Mouse (Mus musculus): ENCODE data around the gene Tmem259. TPM values are rescaled to one million over a fixed set of nuclear protein-coding genes. Genes with fewer than 3 reads are reported as not detected.
A peak's percentile ranks its signal among the peaks of the same experiment; 100 is the strongest.

Gene Tmem259
- polyA plus RNA-seq, 1 experiment from 2014 or later: 16.1 TPM

GRCm38 (mm10) chr10:79996272-79997033 lies 12.3 kb upstream of the Tmem259 start, which contains the start of gene Abca7:
Gene Abca7, plus strand, starts transcription at chr10:79996494.
- H3K9me3 ChIP-seq (ENCODE audit: control insufficient read depth, low read length): no peaks in the 10 kb centered on the region
- peak within 1 kb of the TSS; percentile 35 for H3K9ac ChIP-seq (ENCODE audit: low read depth, low read length)
- peaks cover 8% of the 10 kb centered on the region for H3K27me3 ChIP-seq (ENCODE audit: control insufficient read depth, insufficient read depth, low read length)
- H3K4me1 ChIP-seq (replicated peaks; ENCODE audit: control insufficient read depth, insufficient read depth, low read length): peaks cover 2% of the 10 kb centered on the region
- peak; percentile 84 for ATAC-seq (ENCODE audit: low FRiP score)
- H3K4me2 ChIP-seq (replicated peaks; ENCODE audit: low read depth, low read length): peak within 1 kb of the TSS; percentile 66
- peak; percentile 99 for DNase-seq (ENCODE audit: low spot score)
- H3K4me3 ChIP-seq (ENCODE audit: low read depth, low read length): peak within 1 kb of the TSS; percentile 46
- no peaks in the 10 kb centered on the region for H3K36me3 ChIP-seq (ENCODE audit: control insufficient read depth, insufficient read depth, low read length)
- WGBS: under 1% methylated on average over 34 of the region's 34 CpGs
- H3K27ac ChIP-seq (ENCODE audit: low read depth, low read length): peak within 1 kb of the TSS; percentile 61

GRCm38 (mm10) chr10:79995636-79996035 lies 11.5 kb upstream of the Tmem259 start:
- peaks cover 2% of the 10 kb centered on the region for H3K4me1 ChIP-seq (replicated peaks; ENCODE audit: control insufficient read depth, insufficient read depth, low read length)
- peaks cover 7% of the 10 kb centered on the region for H3K27me3 ChIP-seq (ENCODE audit: control insufficient read depth, insufficient read depth, low read length)
- ATAC-seq (ENCODE audit: low FRiP score): 0 out of 2 replicates have a peak, but pooled peaks have one; percentile 0
- H3K36me3 ChIP-seq (ENCODE audit: control insufficient read depth, insufficient read depth, low read length): no peaks in the 10 kb centered on the region
- DNase-seq (ENCODE audit: low spot score): no peak
- no peak overlapping the region for H3K4me3 ChIP-seq (ENCODE audit: low read depth, low read length)
- 92% methylated on average over 1 of the region's 1 CpGs for WGBS
- H3K9me3 ChIP-seq (ENCODE audit: control insufficient read depth, low read length): no peaks in the 10 kb centered on the region
- no peak overlapping the region for H3K4me2 ChIP-seq (replicated peaks; ENCODE audit: low read depth, low read length)
- no peak overlapping the region for H3K27ac ChIP-seq (ENCODE audit: low read depth, low read length)
- H3K9ac ChIP-seq (ENCODE audit: low read depth, low read length): no peak overlapping the region

DNA sequence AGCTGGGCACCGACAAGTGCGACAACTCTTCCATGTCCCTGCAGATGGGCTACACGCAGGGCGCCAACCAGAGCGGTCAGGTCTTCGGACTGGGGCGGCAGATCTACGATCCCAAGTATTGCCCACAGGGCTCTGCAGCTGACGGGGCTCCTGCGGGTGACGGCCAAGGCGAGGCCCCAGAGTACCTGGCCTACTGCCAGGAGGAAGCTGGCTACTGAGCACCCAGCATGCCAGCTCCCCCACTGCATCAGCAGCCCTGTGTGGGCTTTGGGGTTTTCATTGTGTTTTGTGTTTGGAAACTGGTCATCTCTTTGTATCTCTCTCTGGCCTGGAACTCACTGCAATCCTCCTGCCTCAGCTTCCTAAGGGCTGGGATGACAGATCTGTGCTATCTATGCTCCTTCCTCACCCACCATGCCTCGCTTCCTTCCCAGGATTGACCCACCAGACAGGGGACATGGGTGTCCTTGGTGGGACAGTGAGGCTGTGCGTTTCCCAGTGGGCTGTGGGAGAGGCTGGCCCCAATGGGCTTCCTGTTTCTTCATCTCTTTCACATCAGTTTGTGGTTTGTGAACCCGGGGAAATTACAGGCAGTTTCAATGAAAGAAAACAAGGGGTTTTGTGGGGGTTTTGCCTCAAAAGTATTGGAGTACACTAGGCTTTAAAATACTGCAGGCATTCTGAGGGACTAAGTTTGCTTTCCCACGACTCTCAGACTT lies 10.4 kb upstream of the Tmem259 start:
- H3K27me3 ChIP-seq (ENCODE audit: control insufficient read depth, insufficient read depth, low read length): peaks cover 9% of the 10 kb centered on the region
- H3K27ac ChIP-seq (ENCODE audit: low read depth, low read length): no peak overlapping the region
- no peak overlapping the region for H3K4me3 ChIP-seq (ENCODE audit: low read depth, low read length)
- no peak for DNase-seq (ENCODE audit: low spot score)
- no peak overlapping the region for H3K9ac ChIP-seq (ENCODE audit: low read depth, low read length)
- no peaks in the 10 kb centered on the region for H3K36me3 ChIP-seq (ENCODE audit: control insufficient read depth, insufficient read depth, low read length)
- 95% methylated on average over 16 of the region's 16 CpGs for WGBS
- H3K4me1 ChIP-seq (replicated peaks; ENCODE audit: control insufficient read depth, insufficient read depth, low read length): peaks cover 2% of the 10 kb centered on the region
- no peak overlapping the region for H3K4me2 ChIP-seq (replicated peaks; ENCODE audit: low read depth, low read length)
- no peaks in the 10 kb centered on the region for H3K9me3 ChIP-seq (ENCODE audit: control insufficient read depth, low read length)
- no peak for ATAC-seq (ENCODE audit: low FRiP score)

- Histone ChIP-seq H3K27me3 (ENCODE audit: control insufficient read depth, insufficient read depth, low read length) (peaks cover 36% of the 10 kb centered on the region), H3K9me3 (ENCODE audit: control insufficient read depth, low read length) (no peaks in the 10 kb centered on the region), H3K36me3 (ENCODE audit: control insufficient read depth, insufficient read depth, low read length) (no peaks in the 10 kb centered on the region), H3K27ac (ENCODE audit: low read depth, low read length) (no peak overlapping the region), H3K9ac (ENCODE audit: low read depth, low read length) (no peak overlapping the region), H3K4me2 (replicated peaks; ENCODE audit: low read depth, low read length) (no peak overlapping the region), H3K4me3 (ENCODE audit: low read depth, low read length) (no peak overlapping the region), H3K4me1 (replicated peaks; ENCODE audit: control insufficient read depth, insufficient read depth, low read length) (peaks cover 4% of the 10 kb centered on the region; the same call in 1 of the 2 replicates)
- ATAC-seq (ENCODE audit: low FRiP score) (no peak), DNase-seq (ENCODE audit: low spot score) (no peak)
- WGBS: 85% methylated on average over 6 of the region's 6 CpGs
These were observed 7.4 kb upstream of the Tmem259 start for GRCm38 (mm10) chr10:79991548-79991947.

DNA sequence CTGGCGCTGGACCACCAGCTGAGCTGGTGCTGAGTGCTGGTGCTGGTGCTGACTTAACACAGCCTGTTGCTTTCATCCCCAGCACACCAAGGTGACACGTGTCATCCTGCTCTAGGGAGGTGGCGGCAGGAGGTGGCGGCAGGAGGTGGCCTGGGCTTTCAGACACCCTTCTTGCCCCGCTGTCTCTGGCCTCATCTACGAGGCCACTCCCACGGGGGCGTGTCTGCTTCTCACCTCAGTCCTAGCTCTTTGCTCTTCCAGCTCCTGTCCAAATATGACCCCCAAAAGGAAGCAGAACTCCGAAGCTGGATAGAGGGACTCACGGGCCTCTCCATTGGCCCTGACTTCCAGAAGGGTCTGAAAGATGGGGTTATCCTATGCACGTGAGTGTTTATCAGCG lies 7.0 kb upstream of the Tmem259 start:
- no peak overlapping the region for H3K27ac ChIP-seq (ENCODE audit: low read depth, low read length)
- H3K4me2 ChIP-seq (replicated peaks; ENCODE audit: low read depth, low read length): no peak overlapping the region
- peaks cover 38% of the 10 kb centered on the region for H3K27me3 ChIP-seq (ENCODE audit: control insufficient read depth, insufficient read depth, low read length)
- H3K9ac ChIP-seq (ENCODE audit: low read depth, low read length): no peak overlapping the region
- H3K4me1 ChIP-seq (replicated peaks; ENCODE audit: control insufficient read depth, insufficient read depth, low read length): peaks cover 4% of the 10 kb centered on the region; the same call in 1 of the 2 replicates
- no peak for ATAC-seq (ENCODE audit: low FRiP score)
- no peaks in the 10 kb centered on the region for H3K9me3 ChIP-seq (ENCODE audit: control insufficient read depth, low read length)
- no peaks in the 10 kb centered on the region for H3K36me3 ChIP-seq (ENCODE audit: control insufficient read depth, insufficient read depth, low read length)
- no peak for DNase-seq (ENCODE audit: low spot score)
- no peak overlapping the region for H3K4me3 ChIP-seq (ENCODE audit: low read depth, low read length)
- 62% methylated on average over 12 of the region's 12 CpGs for WGBS

DNA sequence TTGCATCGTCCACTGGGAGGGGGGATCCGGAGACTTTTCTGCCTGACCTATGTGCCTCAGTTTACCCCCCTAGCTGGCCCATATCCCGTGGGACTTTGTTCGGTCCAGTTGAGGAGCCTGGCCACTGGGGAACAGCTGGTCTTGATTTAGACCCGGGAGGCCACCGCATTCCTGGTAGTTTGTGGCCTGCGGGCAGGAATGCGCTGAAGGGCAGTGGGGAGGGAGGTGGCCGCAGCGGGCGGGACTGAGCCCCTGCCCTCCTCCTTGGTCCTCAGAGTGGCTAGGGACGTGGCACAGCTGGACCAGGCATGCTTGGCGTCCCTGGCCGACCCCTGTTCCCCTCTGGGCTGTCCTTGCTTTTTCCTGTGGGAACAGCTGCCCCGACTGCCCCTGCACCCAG lies 5.7 kb upstream of the Tmem259 start:
- peak overlapping the region; percentile 38 for H3K4me2 ChIP-seq (replicated peaks; ENCODE audit: low read depth, low read length)
- H3K4me3 ChIP-seq (ENCODE audit: low read depth, low read length): peak overlapping the region; percentile 40
- H3K27me3 ChIP-seq (ENCODE audit: control insufficient read depth, insufficient read depth, low read length): peaks cover 38% of the 10 kb centered on the region
- H3K36me3 ChIP-seq (ENCODE audit: control insufficient read depth, insufficient read depth, low read length): no peaks in the 10 kb centered on the region
- H3K27ac ChIP-seq (ENCODE audit: low read depth, low read length): no peak overlapping the region
- ATAC-seq (ENCODE audit: low FRiP score) (no peak), DNase-seq (ENCODE audit: low spot score) (peak; percentile 28)
- no peak overlapping the region for H3K9ac ChIP-seq (ENCODE audit: low read depth, low read length)
- H3K9me3 ChIP-seq (ENCODE audit: control insufficient read depth, low read length): no peaks in the 10 kb centered on the region
- 13% methylated on average over 15 of the region's 15 CpGs for WGBS
- H3K4me1 ChIP-seq (replicated peaks; ENCODE audit: control insufficient read depth, insufficient read depth, low read length): peaks cover 4% of the 10 kb centered on the region; the same call in 1 of the 2 replicates

DNA sequence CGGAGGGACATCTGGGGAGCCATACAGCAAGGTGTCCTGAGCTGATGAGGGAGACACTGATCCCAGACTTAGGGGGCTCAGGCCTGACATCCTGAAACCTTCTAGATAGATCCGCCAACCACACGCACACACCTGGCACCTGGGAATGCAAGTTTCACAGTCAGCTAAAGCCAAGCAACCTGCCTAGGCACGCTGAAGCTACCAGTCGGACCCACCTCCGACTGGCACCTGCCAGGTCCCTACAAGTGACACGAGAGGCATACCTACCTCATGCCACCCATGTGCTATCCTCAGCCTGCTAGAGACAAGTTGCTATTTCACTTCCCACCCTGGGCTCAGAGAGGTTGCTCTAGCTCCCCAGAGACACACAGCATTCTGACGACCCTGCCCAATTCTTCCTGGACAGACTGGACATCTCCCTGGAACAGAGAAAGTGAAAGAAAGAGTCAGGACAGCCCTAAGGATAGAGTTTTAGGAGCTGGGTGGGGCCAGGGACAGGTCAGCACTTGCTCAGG lies 5.2 kb upstream of the Tmem259 start:
- 28% methylated on average over 8 of the region's 8 CpGs for WGBS
- H3K9ac ChIP-seq (ENCODE audit: low read depth, low read length): no peak overlapping the region
- DNase-seq (ENCODE audit: low spot score): peak; percentile 17
- H3K9me3 ChIP-seq (ENCODE audit: control insufficient read depth, low read length): no peaks in the 10 kb centered on the region
- peak overlapping the region; percentile 40 for H3K4me3 ChIP-seq (ENCODE audit: low read depth, low read length)
- no peaks in the 10 kb centered on the region for H3K36me3 ChIP-seq (ENCODE audit: control insufficient read depth, insufficient read depth, low read length)
- no peak for ATAC-seq (ENCODE audit: low FRiP score)
- H3K27me3 ChIP-seq (ENCODE audit: control insufficient read depth, insufficient read depth, low read length): peaks cover 38% of the 10 kb centered on the region
- H3K4me1 ChIP-seq (replicated peaks; ENCODE audit: control insufficient read depth, insufficient read depth, low read length): peaks cover 4% of the 10 kb centered on the region; the same call in 1 of the 2 replicates
- peak overlapping the region; percentile 38 for H3K4me2 ChIP-seq (replicated peaks; ENCODE audit: low read depth, low read length)
- no peak overlapping the region for H3K27ac ChIP-seq (ENCODE audit: low read depth, low read length)

DNA sequence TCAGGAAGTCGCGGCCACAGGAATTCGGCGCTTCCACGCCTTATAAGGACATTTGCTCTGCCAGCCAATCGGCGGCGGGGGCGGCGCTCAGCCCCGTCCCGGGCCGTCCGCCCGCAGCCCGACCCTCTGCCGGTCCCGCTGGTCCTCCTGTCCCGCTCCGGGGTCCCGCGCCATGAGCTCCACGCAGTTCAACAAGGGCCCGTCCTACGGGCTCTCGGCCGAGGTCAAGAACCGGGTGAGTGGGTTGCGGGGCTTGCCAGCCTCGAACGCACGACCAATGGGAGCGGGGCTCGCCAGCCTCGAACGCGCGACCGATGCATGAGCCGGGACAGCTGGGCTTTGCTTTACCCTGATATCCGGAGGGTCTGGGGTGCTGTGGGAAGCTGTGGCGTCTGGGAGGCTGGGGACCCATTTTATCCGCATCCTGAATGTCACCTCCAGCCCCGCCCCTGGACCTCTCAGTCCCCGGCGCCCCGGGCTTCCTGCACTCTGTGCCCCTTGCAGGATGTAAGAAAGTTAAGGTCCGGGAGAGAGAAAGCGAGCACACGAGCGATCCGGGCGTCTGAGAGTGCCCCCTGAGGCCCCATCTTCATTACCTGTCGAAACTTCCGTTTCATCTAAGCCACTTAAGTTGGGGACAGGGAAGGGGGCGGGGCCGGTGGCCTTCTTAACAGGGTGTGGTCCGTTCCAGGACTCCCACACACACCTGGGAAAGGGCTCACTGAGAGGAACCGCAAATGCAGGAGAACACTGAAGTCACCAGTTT lies 4.6 kb upstream of the Tmem259 start, which contains the start of gene Cnn2:
TSS of gene Cnn2 (plus strand) at position 79 of the 766 bp plus-strand sequence.
- peaks cover 4% of the 10 kb centered on the region; the same call in 1 of the 2 replicates for H3K4me1 ChIP-seq (replicated peaks; ENCODE audit: control insufficient read depth, insufficient read depth, low read length)
- under 1% methylated on average over 59 of the region's 59 CpGs for WGBS
- peaks cover 38% of the 10 kb centered on the region for H3K27me3 ChIP-seq (ENCODE audit: control insufficient read depth, insufficient read depth, low read length)
- peak within 1 kb of the TSS; percentile 17; the same call in 1 of the 2 replicates for H3K9ac ChIP-seq (ENCODE audit: low read depth, low read length)
- ATAC-seq (ENCODE audit: low FRiP score) (no peak), DNase-seq (ENCODE audit: low spot score) (peak; percentile 55)
- no peaks in the 10 kb centered on the region for H3K36me3 ChIP-seq (ENCODE audit: control insufficient read depth, insufficient read depth, low read length)
- H3K4me2 ChIP-seq (replicated peaks; ENCODE audit: low read depth, low read length): peak within 1 kb of the TSS; percentile 38
- peak within 1 kb of the TSS; percentile 31; the same call in 1 of the 2 replicates for H3K27ac ChIP-seq (ENCODE audit: low read depth, low read length)
- peak within 1 kb of the TSS; percentile 40 for H3K4me3 ChIP-seq (ENCODE audit: low read depth, low read length)
- H3K9me3 ChIP-seq (ENCODE audit: control insufficient read depth, low read length): no peaks in the 10 kb centered on the region
